Mouse (Mus musculus): Measurements from ENCODE around the gene Tex13a. TPM values are rescaled to one million over a fixed set of nuclear protein-coding genes. Genes with fewer than 3 reads are reported as not detected.

Tex13a gene
- polyA plus RNA-seq (2012; rRNA removed), result not detected in 2 replicates

- no peak for DNase-seq (ENCODE audit: low spot score)
Measured at GRCm38 (mm10) chrX:138209480-138209879, at the start of gene Tex13a. Gene Tex13a (minus strand): TSS chrX:138209580.

- DNase-seq (ENCODE audit: low spot score), result no peak
Measured at GRCm38 (mm10) chrX:138234626-138235025, 25.2 kb upstream of the Tex13a start.

- DNase-seq (ENCODE audit: low spot score), result no peak
Measured at GRCm38 (mm10) chrX:138170146-138170545, 39.2 kb downstream of the Tex13a start.

Data from urinary bladder, adult 2 months (tissue).